17 mouse cellular contexts compared by ENCODE assay signal in genomic region chr8:60635846-60636245, GRCm38 (mm10).
"Had no signal": no experiment of that assay in that cellular context is flagged by ENCODE, and none has a peak within 500 bp of the region (broad histone marks: within the 10 kb centered on the region; RNA-seq: fewer than 3 reads in every experiment).

No protein-coding gene starts in this region.

- H3K9ac ChIP-seq: intestine, embryonic 15.5 days; limb, embryonic 12.5 days; limb, embryonic 15.5 days; liver, embryonic 14.5 days; liver, postnatal 0 days; lung, embryonic 14.5 days had no signal

- H3K4me3 ChIP-seq: intestine, embryonic 15.5 days; limb, embryonic 12.5 days; limb, embryonic 15.5 days had no signal

- H3K9me3 ChIP-seq: intestine, embryonic 15.5 days; limb, embryonic 12.5 days; limb, embryonic 15.5 days had no signal

- H3K36me3 ChIP-seq: intestine, embryonic 15.5 days; limb, embryonic 12.5 days; limb, embryonic 15.5 days had no signal

- ATAC-seq: intestine, embryonic 15.5 days; liver, postnatal 0 days; lung, postnatal 0 days had no signal

- H3K27ac ChIP-seq: intestine, embryonic 15.5 days; kidney, postnatal 0 days; limb, embryonic 12.5 days; limb, embryonic 15.5 days; liver, embryonic 14.5 days; macrophage; stomach, postnatal 0 days had no signal

- DNase-seq: left cerebral cortex, postnatal 4 days; liver, postnatal 0 days; lung, embryonic 14.5 days; midbrain, embryonic 14.5 days; thymus, adult 2 months; thymus, postnatal 14 days; thymus, postnatal 4 days had no signal

- H3K4me2 ChIP-seq: intestine, embryonic 15.5 days; limb, embryonic 12.5 days; limb, embryonic 15.5 days; liver, embryonic 11.5 days; lung, embryonic 14.5 days; midbrain, embryonic 11.5 days had no signal

- H3K27me3 ChIP-seq: intestine, embryonic 15.5 days; limb, embryonic 15.5 days had no signal
